Mouse (Mus musculus) MN1 (cell line): ENCODE measurements around the gene Slc16a5.

ENCODE experiments used
- DNase-seq: peaks from one replicate; pipeline ENCODE4 v3.0.0-alpha.2; 2016; ENCODE audit warnings: low spot score

Gene Slc16a5

DNA sequence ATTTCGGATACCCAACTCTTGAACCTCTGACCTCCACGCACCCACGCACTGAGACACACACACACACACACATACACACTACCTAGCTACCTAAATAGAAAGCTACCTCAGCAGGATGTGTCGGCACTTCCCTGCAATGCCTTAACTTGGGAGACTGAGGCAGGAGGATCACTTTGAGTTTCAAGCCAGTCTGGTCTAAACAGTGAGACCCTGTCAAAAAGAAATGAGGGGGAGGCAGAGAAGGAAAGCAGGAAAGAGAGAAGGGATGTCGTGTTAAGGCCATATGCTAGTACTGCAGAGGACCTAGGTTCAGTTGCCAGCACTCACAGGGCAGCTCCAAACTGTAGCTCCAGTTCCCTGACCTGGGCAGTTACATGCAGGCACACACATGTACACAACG, 52.7 kb downstream of the Slc16a5 start:
- DNase-seq, result no peak

DNA sequence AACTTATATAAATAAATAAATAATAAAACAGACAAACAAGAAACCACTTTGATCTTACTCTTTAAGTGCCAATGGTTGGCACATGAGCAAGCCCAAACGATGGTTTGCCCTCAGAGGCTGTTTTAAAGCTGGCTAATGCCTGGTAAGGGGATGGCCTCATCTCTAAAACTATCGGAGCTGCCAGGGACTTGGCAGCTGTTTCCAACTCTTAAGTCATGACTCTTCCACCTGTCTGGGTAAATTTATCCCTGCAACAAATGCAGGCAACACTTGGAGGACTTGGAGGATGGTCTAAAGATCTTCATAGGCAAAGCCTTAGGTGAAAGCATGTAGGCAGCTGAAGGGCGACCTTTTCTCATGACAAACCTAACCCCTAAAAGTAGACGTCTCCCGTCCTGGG, 54.7 kb downstream of the Slc16a5 start:
- DNase-seq, result no peak

DNA sequence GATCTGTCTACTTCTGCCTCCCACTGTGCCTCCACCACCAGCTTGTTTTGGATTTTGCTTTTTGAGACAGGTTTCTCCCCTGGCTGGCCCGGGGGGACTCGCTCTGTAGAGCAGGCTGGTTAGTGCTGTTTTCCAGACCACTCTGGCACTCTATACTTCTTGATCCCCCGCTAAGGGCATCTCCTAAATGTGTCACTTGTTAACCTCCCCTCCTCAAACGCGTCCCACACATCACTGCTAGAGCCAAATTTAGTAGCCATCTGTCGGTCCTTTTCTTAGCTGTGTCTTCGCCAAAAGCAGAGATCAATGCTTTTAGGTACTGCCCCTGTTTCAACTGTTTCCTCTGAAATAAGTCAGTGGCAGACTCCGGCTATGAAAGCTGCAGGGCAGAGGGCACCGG, 56.4 kb downstream of the Slc16a5 start:
- DNase-seq, result no peak

DNA sequence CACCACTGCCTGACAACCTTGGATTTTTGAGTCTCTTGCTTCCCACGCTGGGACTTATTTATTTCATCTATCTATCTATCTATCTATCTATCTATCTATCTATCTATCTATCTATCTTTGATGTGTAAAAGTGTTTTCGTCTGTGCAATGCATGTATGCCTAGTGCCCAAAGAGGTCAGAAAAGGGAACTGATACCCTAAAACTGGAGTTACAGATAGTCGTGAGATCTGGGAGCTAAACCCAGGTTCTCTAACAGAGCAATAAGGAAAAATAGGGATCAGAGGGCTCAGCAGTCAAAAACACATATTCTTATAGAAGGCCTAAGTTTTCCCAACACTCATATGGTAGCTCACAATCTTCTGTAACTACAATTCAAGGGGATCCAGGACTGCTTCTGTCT, 57.3 kb downstream of the Slc16a5 start:
- no peak for DNase-seq

- DNase-seq, result no peak
These were observed 57.9 kb downstream of the Slc16a5 start for GRCm38 (mm10) chr11:115520218-115520617.

GRCm38 (mm10) chr11:115521080-115521479, 58.8 kb downstream of the Slc16a5 start:
- no peak for DNase-seq

- no peak for DNase-seq
These were observed 60.0 kb downstream of the Slc16a5 start for GRCm38 (mm10) chr11:115522238-115522637.

DNA sequence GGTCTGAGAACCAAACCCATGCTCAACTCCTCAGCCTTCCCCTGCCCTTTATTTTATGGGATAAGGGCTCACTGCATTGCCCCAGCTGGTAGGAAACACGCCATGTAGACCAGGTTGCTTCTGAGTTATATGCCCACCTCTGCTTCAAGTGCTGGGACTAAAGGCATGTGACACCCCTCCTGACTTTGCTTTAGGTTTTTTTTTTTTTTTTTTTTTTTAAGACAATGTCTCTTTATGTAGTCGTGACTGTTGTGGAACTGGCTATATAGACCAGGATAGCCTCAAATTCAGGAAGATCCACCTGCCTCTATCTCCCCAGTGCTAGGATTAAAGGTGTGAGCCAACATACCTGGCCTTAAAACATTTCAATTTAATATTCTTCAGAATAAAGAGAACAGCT, 60.4 kb downstream of the Slc16a5 start:
- no peak for DNase-seq
